Mouse (Mus musculus) lung, adult 18-20 months (tissue): ENCODE measurements at regions not wholly inside any gene's neighbourhood (a gene's known extent, or its start where the extent isn't known, plus 50 kb on each side); places are given as distances from the start of the nearest gene placed in this dataset.
"Not testable (repeated sequence)": the region's sequence is repeated elsewhere in the genome, so short reads cannot be mapped to it uniquely, and the experiment has no call there.

Source experiments
- DNase-seq, 2 experiments: peaks; one replicate each; pipeline ENCODE4 v3.0.0; 2022; ENCODE audit warnings: mixed read lengths in 2 of 2

GRCm38 (mm10) chr9:116425400-116425799 lies 250.2 kb upstream of the Tgfbr2 start:
- not testable (repeated sequence) for DNase-seq

DNA sequence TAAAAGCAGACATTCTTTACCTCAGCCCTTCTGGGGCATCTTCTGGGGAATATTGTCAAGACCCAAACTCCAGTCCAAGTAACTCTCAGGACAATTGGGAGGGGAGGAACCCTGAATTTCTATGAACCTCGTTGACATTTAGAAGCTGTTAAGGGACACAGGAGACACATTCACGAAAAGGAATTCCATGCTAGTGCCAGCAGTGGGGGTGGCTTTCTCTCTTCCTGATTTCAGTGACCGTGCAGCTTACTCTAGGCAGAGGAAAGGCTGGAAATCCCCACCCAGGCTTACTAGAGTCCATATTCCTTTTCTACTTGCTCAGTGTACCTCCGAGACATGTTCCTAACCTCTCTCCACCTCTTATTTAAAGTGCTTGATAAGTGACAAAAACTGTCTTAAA lies 239.9 kb upstream of the Tgfbr2 start:
- DNase-seq: no peak

- DNase-seq: no peak
These were observed 235.9 kb upstream of the Tgfbr2 start for GRCm38 (mm10) chr9:116411067-116411466.

DNA sequence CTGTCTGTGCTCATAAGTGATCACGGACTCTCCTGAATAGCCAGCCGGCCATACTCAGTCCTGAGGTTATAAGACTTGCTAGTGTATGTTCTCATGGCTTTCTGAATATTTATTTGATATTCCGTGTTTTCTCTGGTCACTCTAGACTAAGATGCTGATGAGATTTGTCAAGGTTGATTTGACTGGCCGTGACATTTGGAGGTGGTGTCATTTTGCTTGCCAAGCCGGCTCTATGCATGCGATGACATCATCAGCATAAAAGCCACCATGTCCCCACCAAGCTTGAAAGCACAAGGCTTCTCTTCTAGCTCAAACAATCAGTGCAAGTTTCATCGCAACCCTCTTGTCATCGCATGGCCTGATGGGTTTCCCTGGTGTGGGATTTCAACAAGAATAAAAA lies 235.3 kb upstream of the Tgfbr2 start:
- DNase-seq: no peak

GRCm38 (mm10) chr9:116408116-116408515 lies 233.0 kb upstream of the Tgfbr2 start:
- no peak for DNase-seq

DNA sequence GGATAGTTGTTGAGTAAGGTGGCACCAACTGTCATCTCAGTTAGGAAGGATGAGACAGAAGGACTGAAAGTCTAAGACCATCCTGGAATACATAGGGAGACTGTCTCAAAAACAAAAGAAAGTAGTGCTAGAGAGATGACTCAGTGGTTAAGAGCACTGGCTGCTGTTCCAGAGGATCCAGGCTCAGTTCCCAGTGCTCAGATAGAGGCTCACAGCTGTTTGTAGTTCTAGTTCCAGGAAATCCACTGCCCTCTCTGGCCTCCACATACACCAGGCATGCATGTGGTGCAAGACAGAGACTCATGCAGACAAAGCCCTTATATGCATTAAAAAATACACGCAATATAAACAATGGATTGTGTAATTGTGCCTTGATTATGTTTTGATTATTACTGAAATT lies 229.9 kb upstream of the Tgfbr2 start:
- no peak for DNase-seq

- no peak for DNase-seq
These were observed 226.7 kb upstream of the Tgfbr2 start for GRCm38 (mm10) chr9:116401821-116402220.

GRCm38 (mm10) chr9:116400270-116400669 lies 225.1 kb upstream of the Tgfbr2 start:
- no peak for DNase-seq

- no peak for DNase-seq
These were observed 224.1 kb upstream of the Tgfbr2 start for GRCm38 (mm10) chr9:116399296-116399695.

- no peak for DNase-seq
These were observed 217.1 kb upstream of the Tgfbr2 start for GRCm38 (mm10) chr9:116392258-116392657.

DNA sequence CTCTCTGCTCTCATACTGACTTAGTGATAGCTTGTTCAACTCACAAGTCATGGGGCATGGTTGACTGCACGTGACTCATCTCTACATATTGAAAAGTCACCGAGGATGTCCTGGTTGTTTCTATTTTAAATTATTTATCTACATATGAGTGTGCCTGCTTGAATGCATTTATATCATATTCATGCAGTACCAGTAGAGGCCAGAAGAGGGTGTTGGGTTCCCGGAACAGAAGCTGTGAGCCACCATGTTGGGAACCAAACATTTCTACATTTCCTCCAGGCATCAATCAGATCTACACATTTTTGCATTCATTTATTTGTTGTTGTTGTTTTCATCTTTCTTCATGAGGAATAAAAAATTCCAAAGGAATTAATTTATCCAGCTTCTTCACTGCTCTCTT lies 214.6 kb upstream of the Tgfbr2 start:
- DNase-seq: no peak

DNA sequence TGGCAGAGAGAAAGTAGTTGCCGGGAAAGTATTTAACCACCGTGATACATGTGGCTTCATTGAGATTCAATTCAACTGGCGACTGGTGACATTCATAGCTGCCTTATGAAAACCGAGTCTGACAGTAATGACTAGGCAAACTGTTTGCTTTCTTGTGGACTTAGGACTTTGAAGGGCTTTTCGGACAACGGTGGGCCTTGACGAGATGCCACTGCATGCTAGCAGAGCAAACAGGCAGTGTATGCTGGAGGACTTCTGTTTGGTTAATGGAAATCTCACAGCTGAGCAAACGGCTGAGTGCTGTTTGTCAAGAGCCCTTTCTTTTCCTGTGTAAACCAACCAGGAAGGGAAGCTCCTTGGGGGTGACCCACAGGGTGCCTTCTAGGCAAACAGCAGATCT lies 213.7 kb upstream of the Tgfbr2 start:
- no peak for DNase-seq

GRCm38 (mm10) chr9:116388025-116388424 lies 212.9 kb upstream of the Tgfbr2 start:
- no peak for DNase-seq

GRCm38 (mm10) chr9:116384176-116385076 lies 209.3 kb upstream of the Tgfbr2 start:
- peak; percentile 89 to 91 for DNase-seq

- peak; percentile 78 for DNase-seq
These were observed 208.4 kb upstream of the Tgfbr2 start for GRCm38 (mm10) chr9:116383411-116384101.

DNA sequence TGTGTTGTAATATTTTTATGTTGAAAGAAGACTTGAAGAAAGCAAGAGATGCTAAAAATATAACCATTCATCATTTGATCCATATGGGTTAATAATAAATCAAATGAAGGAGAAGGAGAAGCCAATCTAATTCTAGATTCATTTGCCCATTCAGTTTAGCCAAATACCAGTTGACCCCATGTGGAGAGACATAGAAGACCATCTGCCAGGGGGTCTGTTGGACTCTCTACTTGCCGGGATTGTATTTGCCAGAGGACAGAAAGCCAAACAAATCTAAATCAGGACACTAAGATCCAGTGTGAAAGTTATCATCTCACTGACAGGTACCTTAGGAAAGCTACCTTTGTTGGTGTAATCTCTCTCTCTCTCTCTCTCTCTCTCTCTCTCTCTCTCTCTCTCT lies 202.5 kb upstream of the Tgfbr2 start:
- no peak for DNase-seq

GRCm38 (mm10) chr9:116375658-116376357 lies 200.6 kb upstream of the Tgfbr2 start:
- DNase-seq: peak; percentile 82 to 84

DNA sequence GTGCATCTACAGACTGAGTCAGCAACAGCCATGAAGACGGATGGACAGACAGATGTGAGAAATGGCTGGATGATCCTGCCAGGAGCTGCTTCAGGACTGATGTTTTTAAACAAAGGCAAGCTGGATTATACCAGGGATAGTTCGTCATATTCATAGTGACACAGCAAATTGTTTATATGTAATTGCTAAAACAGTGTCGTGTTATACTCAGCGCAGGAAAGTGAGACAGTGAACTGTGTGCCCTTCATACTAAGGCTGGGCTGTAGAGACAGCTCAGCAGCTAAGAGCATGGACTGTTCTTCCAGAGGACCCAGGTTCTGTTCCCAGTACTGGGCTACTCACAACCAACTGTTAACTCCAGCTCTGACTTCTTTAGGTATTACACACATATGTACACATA lies 199.2 kb upstream of the Tgfbr2 start:
- DNase-seq: no peak

GRCm38 (mm10) chr9:116373396-116373795 lies 198.2 kb upstream of the Tgfbr2 start:
- DNase-seq: no peak

GRCm38 (mm10) chr9:116369059-116369718 lies 194.0 kb upstream of the Tgfbr2 start:
- no peak for DNase-seq

DNA sequence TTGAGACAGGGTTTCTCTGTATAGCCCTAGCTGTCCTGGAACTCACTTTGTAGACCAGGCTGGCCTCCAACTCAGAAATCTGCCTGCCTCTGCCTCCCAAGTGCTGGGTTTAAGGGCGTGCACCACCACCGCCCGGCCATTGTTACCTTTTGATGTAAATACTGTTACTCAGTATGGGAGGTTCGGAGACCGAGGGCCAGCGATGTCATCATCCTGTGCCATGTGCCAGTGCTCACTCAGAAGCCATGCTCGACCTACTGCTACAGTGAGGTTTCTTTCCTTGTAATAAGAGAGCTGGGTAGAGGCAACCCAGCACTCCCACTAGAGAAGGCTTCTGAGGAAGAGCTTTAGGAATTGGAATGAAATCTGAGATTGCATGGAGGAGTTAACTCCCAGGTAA lies 191.6 kb upstream of the Tgfbr2 start:
- no peak for DNase-seq

- peak; percentile 51 to 58 for DNase-seq
These were observed 191.0 kb upstream of the Tgfbr2 start for GRCm38 (mm10) chr9:116366193-116366592.

GRCm38 (mm10) chr9:116365701-116366100 lies 190.5 kb upstream of the Tgfbr2 start:
- DNase-seq: no peak
